Mouse (Mus musculus) brown adipose tissue, adult 24 weeks (tissue): ENCODE results near the gene Sec24c. TPM values are rescaled to one million over a fixed set of nuclear protein-coding genes. Genes with fewer than 3 reads are reported as not detected.

Source experiments
- H3K27ac ChIP-seq: fragments of 200-500 bp; replicated peaks from 2 replicates; pipeline ENCODE4 v1.5.1; 2012; ENCODE audit warnings: low read depth, mild to moderate bottlenecking, low read length
- H3K4me1 ChIP-seq: fragments of 200-500 bp; 2 replicates; pipeline ENCODE4 v1.6.1; 2012; ENCODE audit warnings: low read length, mixed read lengths; ENCODE audit not compliant: control insufficient read depth, insufficient read depth, insufficient read length
- H3K4me3 ChIP-seq: fragments of 200-500 bp; 2 replicates; pipeline ENCODE4 v1.5.1; 2012; ENCODE audit warnings: low read depth, mild to moderate bottlenecking, low read length, moderate library complexity; ENCODE audit not compliant: insufficient read depth
- polyA plus RNA-seq: library from polyadenylated mRNA; stranded (reverse); fragments of >200 nt; gene quantifications from 2 replicates; pipeline ENCODE4 v1.2.4, GENCODE M21; 2012; ENCODE audit not compliant: missing spikeins, insufficient read depth, insufficient read length

The Sec24c gene
- polyA plus RNA-seq, 1 experiment = 27.2 TPM

DNA sequence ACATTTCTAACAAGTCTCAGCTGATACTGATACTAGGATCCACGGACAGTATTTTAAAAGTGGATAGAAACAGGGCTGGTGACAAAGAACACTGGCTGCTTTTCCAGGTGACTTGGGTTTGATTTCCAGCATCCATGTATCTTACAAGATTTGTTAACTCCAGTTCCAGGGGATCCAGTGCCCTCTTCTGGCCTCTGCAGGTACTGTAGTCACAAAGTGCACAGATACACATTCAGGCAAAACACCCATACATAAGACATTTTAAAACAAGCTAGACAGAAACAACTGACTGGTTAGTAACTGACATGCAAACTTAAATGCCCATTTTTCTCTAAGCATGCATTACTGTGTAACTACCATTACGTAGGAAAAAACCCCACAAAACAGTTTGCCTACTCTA, 1.1 kb upstream of the Sec24c start:
- Histone ChIP-seq H3K4me1 (peaks cover 3% of the 10 kb centered on the region; the same call in 1 of the 2 replicates), H3K27ac (peak overlapping the region; percentile 61; the same call in 1 of the 2 replicates), H3K4me3 (no peak overlapping the region)

GRCm38 (mm10) chr14:20673735-20674063, 409 bp upstream of the Sec24c start:
- peak overlapping the region; percentile 63 for H3K4me3 ChIP-seq
- peak overlapping the region; percentile 98 for H3K27ac ChIP-seq
- H3K4me1 ChIP-seq = peaks cover 3% of the 10 kb centered on the region; the same call in 1 of the 2 replicates

DNA sequence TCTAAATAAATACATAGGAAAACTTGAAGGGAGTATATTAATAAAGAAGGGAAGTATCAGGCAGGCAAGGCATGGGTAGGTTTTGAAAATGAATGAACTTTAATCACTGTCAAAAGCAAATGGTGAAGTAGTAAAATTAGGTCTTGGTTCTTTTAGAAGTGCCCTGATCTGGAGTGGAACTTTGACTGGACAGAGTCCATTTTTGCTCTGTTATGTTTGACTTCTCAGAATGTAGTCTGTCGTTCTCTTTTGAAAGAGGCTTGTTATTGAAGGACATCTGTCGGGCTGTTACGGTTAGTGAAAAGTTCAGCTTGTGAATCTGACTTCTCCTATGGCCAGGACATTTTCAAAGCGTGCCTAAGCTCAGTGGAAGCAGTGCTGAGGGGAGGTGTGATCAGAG, 3.8 kb downstream of the Sec24c start:
- H3K27ac ChIP-seq = no peak overlapping the region
- H3K4me1 ChIP-seq = peaks cover 5% of the 10 kb centered on the region
- no peak overlapping the region for H3K4me3 ChIP-seq

GRCm38 (mm10) chr14:20681742-20682141, 7.6 kb downstream of the Sec24c start:
- H3K27ac ChIP-seq = no peak overlapping the region
- peaks cover 3% of the 10 kb centered on the region for H3K4me1 ChIP-seq
- H3K4me3 ChIP-seq = no peak overlapping the region

DNA sequence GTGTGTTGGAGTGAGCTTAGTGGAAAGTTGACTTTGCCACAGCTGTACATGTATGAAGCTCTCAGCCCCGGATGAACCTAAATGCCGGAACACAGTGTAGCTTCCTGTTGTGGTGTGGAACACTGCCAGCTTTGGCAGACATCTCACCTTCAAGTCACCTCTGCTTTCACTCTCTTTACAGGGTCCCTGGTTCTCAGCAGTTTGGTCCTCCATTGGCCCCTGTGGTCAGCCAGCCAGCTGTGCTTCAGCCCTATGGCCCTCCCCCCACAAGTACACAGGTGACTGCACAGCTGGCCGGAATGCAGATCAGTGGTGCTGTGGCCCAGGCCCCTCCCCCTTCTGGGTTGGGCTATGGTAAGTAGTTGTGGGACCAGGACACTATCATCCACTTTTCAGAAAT, 8.4 kb downstream of the Sec24c start:
- H3K4me1 ChIP-seq = peaks cover 3% of the 10 kb centered on the region
- peak overlapping the region; percentile 34 for H3K27ac ChIP-seq

DNA sequence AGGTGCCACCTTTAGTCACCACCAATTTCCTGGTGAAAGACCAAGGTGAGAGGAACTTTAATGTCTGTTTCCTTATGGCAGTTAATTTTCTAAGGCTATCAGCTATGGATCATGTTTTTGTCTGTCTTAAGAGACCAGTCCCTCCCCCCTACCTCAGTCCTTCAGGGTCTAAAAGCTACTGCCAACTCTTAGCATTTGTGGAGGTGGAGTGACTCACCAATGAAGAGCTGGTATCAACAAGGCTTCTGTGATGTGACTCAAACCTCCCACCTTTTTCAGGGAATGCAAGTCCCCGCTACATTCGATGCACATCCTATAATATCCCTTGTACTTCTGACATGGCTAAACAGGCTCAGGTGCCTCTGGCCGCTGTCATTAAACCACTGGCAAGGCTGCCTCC, 12.5 kb downstream of the Sec24c start:
- Histone ChIP-seq H3K4me3 (no peak overlapping the region), H3K4me1 (peaks cover 3% of the 10 kb centered on the region), H3K27ac (no peak overlapping the region)

More for the DNA sequence above, 8.4 kb downstream of the Sec24c start:
- no peak overlapping the region for H3K4me3 ChIP-seq

GRCm38 (mm10) chr14:20689009-20689408, 14.9 kb downstream of the Sec24c start:
- H3K4me1 ChIP-seq = no peaks in the 10 kb centered on the region
- H3K27ac ChIP-seq = no peak overlapping the region
- H3K4me3 ChIP-seq = no peak overlapping the region

DNA sequence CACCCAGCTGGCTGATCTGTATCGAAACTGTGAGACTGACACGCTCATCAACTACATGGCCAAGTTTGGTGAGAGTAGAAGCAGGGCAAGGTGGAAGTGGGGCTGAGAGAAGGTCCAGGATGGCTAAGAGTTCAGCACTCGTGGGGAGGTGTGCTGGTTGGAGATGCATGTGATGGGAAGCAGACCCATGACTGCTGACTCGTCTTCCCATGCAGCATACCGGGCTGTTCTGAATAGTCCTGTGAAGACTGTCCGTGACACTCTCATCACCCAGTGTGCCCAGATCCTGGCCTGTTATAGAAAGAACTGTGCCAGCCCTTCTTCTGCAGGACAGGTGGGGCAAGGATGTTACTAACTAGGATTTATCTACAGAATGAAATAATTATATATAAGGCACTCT, 17.7 kb downstream of the Sec24c start:
- Histone ChIP-seq H3K4me1 (peaks cover 3% of the 10 kb centered on the region; the same call in 1 of the 2 replicates), H3K4me3 (no peak overlapping the region), H3K27ac (no peak overlapping the region)

DNA sequence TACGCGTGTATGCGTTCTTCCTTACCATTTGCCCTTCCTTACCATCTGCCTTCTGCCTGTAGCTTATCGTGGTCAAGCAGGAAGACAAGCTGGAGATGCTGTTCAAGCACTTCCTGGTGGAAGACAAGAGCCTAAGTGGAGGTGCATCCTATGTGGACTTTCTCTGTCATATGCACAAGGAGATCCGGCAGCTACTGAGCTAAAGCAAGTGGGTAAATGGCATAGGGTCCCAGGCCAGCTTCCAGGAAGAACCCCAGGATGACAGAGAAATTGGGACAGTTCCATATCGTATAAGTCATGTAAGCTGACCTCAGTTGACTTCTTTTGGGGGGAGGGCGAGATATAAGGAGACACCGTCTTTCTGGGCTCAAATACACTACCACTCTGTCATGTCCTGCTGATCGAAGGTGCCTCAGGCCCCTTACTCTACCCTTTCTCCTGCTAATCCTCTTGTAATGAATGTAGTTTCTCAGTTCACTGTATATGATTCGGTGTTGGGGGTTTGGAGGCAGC, 19.5 kb downstream of the Sec24c start:
- H3K27ac ChIP-seq = no peak overlapping the region
- H3K4me1 ChIP-seq = peaks cover 3% of the 10 kb centered on the region; the same call in 1 of the 2 replicates
- H3K4me3 ChIP-seq = no peak overlapping the region

GRCm38 (mm10) chr14:20694185-20694883, 20.2 kb downstream of the Sec24c start:
- Histone ChIP-seq H3K4me3 (peak overlapping the region; percentile 98), H3K27ac (no peak overlapping the region), H3K4me1 (peaks cover 3% of the 10 kb centered on the region; the same call in 1 of the 2 replicates)

DNA sequence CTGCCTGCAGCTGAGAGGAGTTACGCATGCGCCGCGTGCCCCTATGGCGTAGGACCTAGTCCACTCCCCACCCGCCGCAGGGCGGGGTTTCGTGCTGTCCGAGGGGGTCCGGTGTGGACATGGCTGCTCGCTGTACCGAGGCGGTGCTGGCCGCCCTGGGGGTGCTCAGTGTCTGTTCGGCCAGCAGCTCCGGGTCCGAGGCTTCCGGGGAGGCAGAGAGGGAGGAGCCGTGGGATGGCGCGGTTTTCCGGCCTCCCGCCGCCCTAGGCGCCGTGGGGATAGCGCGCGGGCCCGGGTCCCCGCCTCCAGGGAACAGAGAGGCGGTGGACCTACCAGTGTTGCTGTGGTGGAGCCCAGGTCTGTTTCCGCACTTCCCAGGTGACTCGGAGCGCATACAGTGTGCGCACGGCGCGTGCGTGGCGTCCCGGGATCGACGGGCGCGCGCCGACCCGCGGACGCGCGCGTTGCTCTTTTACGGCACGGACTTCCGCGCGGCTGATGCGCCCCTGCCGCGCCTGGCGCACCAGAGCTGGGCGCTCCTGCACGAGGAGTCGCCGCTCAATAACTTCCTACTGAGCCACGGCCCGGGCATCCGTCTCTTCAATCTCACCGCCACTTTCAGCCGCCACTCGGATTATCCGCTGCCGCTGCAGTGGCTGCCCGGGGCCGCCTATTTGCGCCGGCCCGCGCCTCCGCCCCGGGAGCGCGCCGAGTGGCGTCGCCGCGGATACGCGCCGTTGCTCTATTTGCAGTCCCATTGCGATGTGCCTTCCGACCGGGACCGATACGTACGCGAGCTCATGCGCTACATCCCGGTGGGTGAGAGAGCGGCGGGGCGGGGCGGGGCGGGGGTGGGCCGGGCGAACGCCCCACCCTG, 21.0 kb downstream of the Sec24c start, which contains the start of gene Fut11:
TSS of gene Fut11 (plus strand) at position 85 of the 877 bp plus-strand sequence.
- peaks cover 3% of the 10 kb centered on the region; the same call in 1 of the 2 replicates for H3K4me1 ChIP-seq

DNA sequence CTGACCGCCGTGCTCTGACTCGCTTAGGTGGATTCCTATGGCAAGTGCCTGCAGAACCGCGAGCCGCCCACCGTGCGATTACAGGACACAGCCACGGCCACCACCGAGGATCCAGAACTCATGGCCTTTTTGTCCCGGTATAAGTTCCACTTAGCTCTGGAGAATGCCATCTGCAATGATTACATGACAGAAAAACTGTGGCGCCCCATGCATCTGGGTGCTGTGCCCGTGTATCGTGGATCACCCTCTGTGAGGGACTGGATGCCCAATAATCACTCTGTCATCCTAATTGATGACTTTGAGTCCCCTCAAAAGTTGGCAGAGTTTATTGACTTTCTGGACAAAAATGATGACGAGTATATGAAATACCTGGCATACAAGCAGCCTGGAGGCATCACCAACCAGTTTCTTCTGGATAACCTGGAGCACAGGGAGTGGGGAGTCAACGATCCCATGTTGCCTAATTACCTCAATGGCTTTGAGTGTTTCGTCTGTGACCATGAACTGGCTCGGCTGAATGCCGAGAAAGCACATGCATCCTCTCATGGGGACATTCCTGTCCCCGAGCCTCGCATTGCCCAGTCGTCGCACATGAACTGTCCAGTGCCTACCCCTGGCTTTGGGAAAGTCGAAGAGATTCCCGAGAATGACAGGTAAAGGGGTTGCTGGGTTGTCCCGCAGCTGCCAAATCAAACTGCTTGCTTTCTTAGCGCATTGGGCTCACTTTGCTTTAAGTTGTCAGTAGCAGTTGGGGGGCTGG, 21.8 kb downstream of the Sec24c start:
- peaks cover 3% of the 10 kb centered on the region; the same call in 1 of the 2 replicates for H3K4me1 ChIP-seq
- peak overlapping the region; percentile 98 for H3K4me3 ChIP-seq
- H3K27ac ChIP-seq = 0 out of 2 replicates have a peak overlapping the region, but pooled peaks have one; percentile 13

More for the DNA sequence above, 21.0 kb downstream of the Sec24c start, which contains the start of gene Fut11:
- Histone ChIP-seq H3K27ac (peak within 1 kb of the TSS; percentile 87), H3K4me3 (peak within 1 kb of the TSS; percentile 98)

GRCm38 (mm10) chr14:20696986-20697385, 22.9 kb downstream of the Sec24c start:
- H3K27ac ChIP-seq = no peak overlapping the region
- peak overlapping the region; percentile 98 for H3K4me3 ChIP-seq
- H3K4me1 ChIP-seq = peaks cover 6% of the 10 kb centered on the region; the same call in 1 of the 2 replicates

- Histone ChIP-seq H3K4me3 (no peak overlapping the region), H3K27ac (no peak overlapping the region), H3K4me1 (peaks cover 6% of the 10 kb centered on the region; the same call in 1 of the 2 replicates)
These were observed 24.4 kb downstream of the Sec24c start for GRCm38 (mm10) chr14:20698515-20698914.
